Mouse (Mus musculus) liver, adult 2 months (tissue): Measurements from ENCODE around the gene Icam1.

Experiments
- CTCF ChIP-seq: fragments of 200-500 bp; IDR thresholded peaks from 2 replicates; pipeline ENCODE4 v1.5.1; 2011; ENCODE audit warnings: low read depth, low read length, control low read depth
- POLR2A ChIP-seq: fragments of 200-500 bp; IDR thresholded peaks from 2 replicates; pipeline ENCODE4 v1.6.1; 2011; ENCODE audit warnings: low read length, control low read depth; ENCODE audit not compliant: insufficient read depth; ENCODE audit errors: extremely low read depth

GRCm38 (mm10) chr9:21032491-21032890 lies 16.7 kb downstream of the Icam1 start:
- no peak for TF ChIP-seq POLR2A
- TF ChIP-seq CTCF: no peak
